Mouse (Mus musculus) cortical plate, adult 2 months (tissue): ENCODE results near the gene Rln1.

ENCODE experiments used
- CTCF ChIP-seq: fragments of 200-500 bp; IDR thresholded peaks from 2 replicates; pipeline ENCODE4 v1.5.1; 2011; ENCODE audit warnings: mild to moderate bottlenecking, control low read depth, low read length; ENCODE audit not compliant: insufficient read depth; ENCODE audit errors: extremely low read depth
- POLR2A ChIP-seq: fragments of 200-500 bp; IDR thresholded peaks from 2 replicates; pipeline ENCODE4 v1.6.1; 2011; ENCODE audit warnings: mild to moderate bottlenecking, low read length, control low read depth; ENCODE audit not compliant: insufficient read depth; ENCODE audit errors: extremely low read depth

DNA sequence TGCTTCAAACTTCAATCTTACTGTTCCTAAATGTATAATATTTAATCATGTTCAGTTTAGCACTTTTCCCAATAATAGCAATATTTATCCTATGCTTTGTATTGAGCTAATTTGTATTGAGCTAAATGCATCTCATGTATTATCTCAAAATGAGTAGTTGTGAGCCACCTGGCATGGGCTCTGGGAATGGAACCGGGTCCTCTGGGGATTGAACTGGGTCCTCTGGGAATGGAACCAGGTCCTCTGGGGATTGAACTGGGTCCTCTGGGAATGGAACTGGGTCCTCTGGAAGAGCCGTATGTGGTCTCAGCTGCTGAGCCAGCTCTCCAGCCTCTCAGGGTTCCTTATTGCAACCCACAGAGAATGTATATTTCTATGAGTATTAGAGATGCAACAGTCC lies 32.4 kb downstream of the Rln1 start:
- no peak for TF ChIP-seq CTCF
- TF ChIP-seq POLR2A: no peak
